Mouse (Mus musculus) liver, adult 2 months (tissue): Measurements from ENCODE around the gene Hsp90ab1. TPM values are rescaled to one million over a fixed set of nuclear protein-coding genes. Genes with fewer than 3 reads are reported as not detected.
A peak's percentile ranks its signal among the peaks of the same experiment; 100 is the strongest.

Experiments used
- DNase-seq: peaks from one replicate; pipeline ENCODE4 v3.0.0-alpha.2; 2011; ENCODE audit warnings: low read depth, low spot score; ENCODE audit errors: extremely low read depth
- H3K27ac ChIP-seq: fragments of 200-500 bp; replicated peaks from 2 replicates; pipeline ENCODE4 v1.5.1; 2012; ENCODE audit warnings: low read depth, mild to moderate bottlenecking, control low read depth, inconsistent platforms, low read length; ENCODE audit not compliant: insufficient read depth
- H3K27me3 ChIP-seq: fragments of 200-500 bp; 2 replicates; pipeline ENCODE4 v1.6.1; 2012; ENCODE audit warnings: mild to moderate bottlenecking, moderate library complexity, low read length, inconsistent platforms; ENCODE audit not compliant: control insufficient read depth, insufficient read depth
- H3K36me3 ChIP-seq: fragments of 200-500 bp; 2 replicates; pipeline ENCODE4 v1.6.1; 2012; ENCODE audit warnings: low read length, inconsistent platforms; ENCODE audit not compliant: control insufficient read depth, insufficient read depth
- H3K4me1 ChIP-seq: fragments of 200-500 bp; 2 replicates; pipeline ENCODE4 v1.6.1; 2011; ENCODE audit warnings: low read length; ENCODE audit not compliant: control insufficient read depth, insufficient read depth
- H3K4me3 ChIP-seq: fragments of 200-500 bp; 2 replicates; pipeline ENCODE4 v1.5.1; 2011; ENCODE audit warnings: low read depth, mild to moderate bottlenecking, control low read depth, low read length, moderate library complexity; ENCODE audit not compliant: insufficient read depth
- H3K79me2 ChIP-seq: fragments of 200-500 bp; 2 replicates; pipeline ENCODE4 v1.6.1; 2012; ENCODE audit warnings: inconsistent platforms, mild to moderate bottlenecking, low read length, moderate library complexity; ENCODE audit not compliant: control insufficient read depth, insufficient read depth
- H3K9ac ChIP-seq: fragments of 200-500 bp; 2 replicates; pipeline ENCODE4 v1.6.1; 2012; ENCODE audit warnings: low read depth, mild to moderate bottlenecking, control low read depth, inconsistent platforms, low read length
- CTCF ChIP-seq: fragments of 200-500 bp; IDR thresholded peaks from 2 replicates; pipeline ENCODE4 v1.5.1; 2011; ENCODE audit warnings: low read depth, low read length, control low read depth
- POLR2A ChIP-seq: fragments of 200-500 bp; IDR thresholded peaks from 2 replicates; pipeline ENCODE4 v1.6.1; 2011; ENCODE audit warnings: low read length, control low read depth; ENCODE audit not compliant: insufficient read depth; ENCODE audit errors: extremely low read depth
- WGBS: fragments of 180-500 bp; shearing (Covaris S2); methylation state at CpG from one replicate; pipeline ENCODE4 v1.1.7; 2018; 5-methylcytosine and 5-hydroxymethylcytosine counted together
- polyA plus RNA-seq: library from polyadenylated mRNA; depleted of rRNA; stranded (reverse); fragments of >200 nt; gene quantifications from 2 replicates; pipeline ENCODE4 v1.2.3, GENCODE M21; 2012
- total RNA-seq: library from RNA; depleted of rRNA; stranded (reverse); fragments of >200 nt; gene quantifications from 2 replicates; pipeline ENCODE4 v1.2.3, GENCODE M21; 2014

The Hsp90ab1 gene
- total and polyA plus RNA-seq, 2 experiments = 226 to 248 TPM

GRCm38 (mm10) chr17:45582188-45582587, 9.1 kb upstream of the Hsp90ab1 start:
- H3K27ac ChIP-seq = no peak overlapping the region
- H3K9ac ChIP-seq = no peak overlapping the region

GRCm38 (mm10) chr17:45581567-45581983, 8.5 kb upstream of the Hsp90ab1 start:
- Histone ChIP-seq H3K9ac (no peak overlapping the region), H3K4me3 (no peak overlapping the region), H3K4me1 (peaks cover 22% of the 10 kb centered on the region), H3K27me3 (no peaks in the 10 kb centered on the region), H3K27ac (no peak overlapping the region), H3K36me3 (peaks cover 5% of the 10 kb centered on the region), H3K79me2 (no peaks in the 10 kb centered on the region)
- 3% methylated on average over 2 of the region's 2 CpGs for WGBS
- TF ChIP-seq CTCF = peak; percentile 59
- TF ChIP-seq POLR2A = no peak
- DNase-seq = peak; percentile 63

More at GRCm38 (mm10) chr17:45582188-45582587, 9.1 kb upstream of the Hsp90ab1 start:
- H3K36me3 ChIP-seq = peaks cover 10% of the 10 kb centered on the region
- no peaks in the 10 kb centered on the region for H3K27me3 ChIP-seq
- WGBS = 95% methylated on average over 6 of the region's 6 CpGs
- DNase-seq = no peak
- H3K79me2 ChIP-seq = no peaks in the 10 kb centered on the region
- H3K4me3 ChIP-seq = no peak overlapping the region
- H3K4me1 ChIP-seq = peaks cover 24% of the 10 kb centered on the region
- TF ChIP-seq POLR2A (no peak), CTCF (no peak)

- H3K9ac ChIP-seq = no peak overlapping the region
- H3K4me1 ChIP-seq = peaks cover 17% of the 10 kb centered on the region
- peaks cover under 1% of the 10 kb centered on the region for H3K36me3 ChIP-seq
- H3K27ac ChIP-seq = no peak overlapping the region
- 34% methylated on average over 12 of the region's 12 CpGs for whole genome bisulfite sequencing
- TF ChIP-seq POLR2A (no peak), CTCF (no peak)
- H3K4me3 ChIP-seq = no peak overlapping the region
- no peak for DNase-seq
- H3K27me3 ChIP-seq = no peaks in the 10 kb centered on the region
- no peaks in the 10 kb centered on the region for H3K79me2 ChIP-seq
Observed at GRCm38 (mm10) chr17:45580958-45581477, 7.9 kb upstream of the Hsp90ab1 start.

- 83% methylated on average over 4 of the region's 4 CpGs for WGBS
- H3K36me3 ChIP-seq = no peaks in the 10 kb centered on the region
- H3K4me3 ChIP-seq = no peak overlapping the region
- H3K27ac ChIP-seq = no peak overlapping the region
- DNase-seq = no peak
- no peaks in the 10 kb centered on the region for H3K27me3 ChIP-seq
- peaks cover 12% of the 10 kb centered on the region for H3K4me1 ChIP-seq
- no peaks in the 10 kb centered on the region for H3K79me2 ChIP-seq
- no peak overlapping the region for H3K9ac ChIP-seq
- TF ChIP-seq POLR2A (no peak), CTCF (no peak)
Observed at GRCm38 (mm10) chr17:45579554-45579953, 6.5 kb upstream of the Hsp90ab1 start.

GRCm38 (mm10) chr17:45578843-45579242, 5.8 kb upstream of the Hsp90ab1 start:
- Histone ChIP-seq H3K27me3 (no peaks in the 10 kb centered on the region), H3K9ac (no peak overlapping the region), H3K36me3 (no peaks in the 10 kb centered on the region), H3K4me3 (no peak overlapping the region), H3K27ac (no peak overlapping the region), H3K79me2 (no peaks in the 10 kb centered on the region), H3K4me1 (peaks cover 11% of the 10 kb centered on the region)
- TF ChIP-seq CTCF = peak; percentile 31; the same call in 1 of the 2 replicates
- TF ChIP-seq POLR2A = no peak
- peak; percentile 43 for DNase-seq
- 70% methylated on average over 7 of the region's 7 CpGs for WGBS

GRCm38 (mm10) chr17:45578242-45578641, 5.2 kb upstream of the Hsp90ab1 start:
- no peaks in the 10 kb centered on the region for H3K36me3 ChIP-seq
- H3K27ac ChIP-seq = no peak overlapping the region
- no peaks in the 10 kb centered on the region for H3K27me3 ChIP-seq
- peaks cover 8% of the 10 kb centered on the region for H3K4me1 ChIP-seq
- H3K4me3 ChIP-seq = no peak overlapping the region
- H3K9ac ChIP-seq = no peak overlapping the region
- no peaks in the 10 kb centered on the region for H3K79me2 ChIP-seq
- TF ChIP-seq CTCF (no peak), POLR2A (no peak)
- DNase-seq = no peak
- WGBS = 72% methylated on average over 5 of the region's 5 CpGs
